Mouse (Mus musculus) MEL-GATA-1-ER (cell line): ENCODE measurements around the gene Git2.
A peak's percentile ranks its signal among the peaks of the same experiment; 100 is the strongest.

ENCODE experiments used
- DNase-seq: peaks from one replicate; pipeline ENCODE4 v3.0.0-alpha.2; 2012; ENCODE audit warnings: low read depth; ENCODE audit errors: extremely low read depth

Git2 gene

GRCm38 (mm10) chr5:114775056-114775979 is at the start of gene Git2:
TSS of gene Git2 (minus strand) at chr5:114775517.
- DNase-seq: no peak

- peak; percentile 55 for DNase-seq
These were observed 48.9 kb upstream of the Git2 start for GRCm38 (mm10) chr5:114824197-114824596.

- peak; percentile 47 for DNase-seq
These were observed 47.7 kb upstream of the Git2 start, which contains the start of gene 1500011B03Rik for GRCm38 (mm10) chr5:114822796-114823688. TSS of gene 1500011B03Rik (minus strand) at chr5:114823468.

GRCm38 (mm10) chr5:114818124-114818523 is 42.8 kb upstream of the Git2 start:
- no peak for DNase-seq

GRCm38 (mm10) chr5:114816599-114816998 is 41.3 kb upstream of the Git2 start:
- DNase-seq: no peak

GRCm38 (mm10) chr5:114813525-114814181 is 38.3 kb upstream of the Git2 start:
- DNase-seq: peak; percentile 38

- no peak for DNase-seq
These were observed 34.5 kb upstream of the Git2 start for GRCm38 (mm10) chr5:114809826-114810225.

GRCm38 (mm10) chr5:114809181-114809756 is 34.0 kb upstream of the Git2 start:
- DNase-seq: no peak

- no peak for DNase-seq
These were observed 33.1 kb upstream of the Git2 start for GRCm38 (mm10) chr5:114808385-114808784.

- DNase-seq: no peak
These were observed 32.6 kb upstream of the Git2 start for GRCm38 (mm10) chr5:114807893-114808292.

GRCm38 (mm10) chr5:114807468-114807867 is 32.2 kb upstream of the Git2 start:
- no peak for DNase-seq

- DNase-seq: no peak
These were observed 31.7 kb upstream of the Git2 start for GRCm38 (mm10) chr5:114807063-114807462.

GRCm38 (mm10) chr5:114806636-114807035 is 31.3 kb upstream of the Git2 start:
- DNase-seq: no peak

GRCm38 (mm10) chr5:114805436-114806350 is 30.4 kb upstream of the Git2 start:
- DNase-seq: no peak

GRCm38 (mm10) chr5:114804958-114805357 is 29.6 kb upstream of the Git2 start:
- DNase-seq: no peak

- DNase-seq: no peak
These were observed 29.0 kb upstream of the Git2 start for GRCm38 (mm10) chr5:114804335-114804734.

GRCm38 (mm10) chr5:114803231-114803630 is 27.9 kb upstream of the Git2 start:
- DNase-seq: no peak

- DNase-seq: no peak
These were observed 26.5 kb upstream of the Git2 start for GRCm38 (mm10) chr5:114801841-114802240.

GRCm38 (mm10) chr5:114801049-114801448 is 25.7 kb upstream of the Git2 start:
- DNase-seq: no peak

GRCm38 (mm10) chr5:114799848-114800247 is 24.5 kb upstream of the Git2 start:
- no peak for DNase-seq
